Mouse (Mus musculus): ENCODE results near the gene Grm7. TPM values are rescaled to one million over a fixed set of nuclear protein-coding genes. Genes with fewer than 3 reads are reported as not detected.

The Grm7 gene
- total RNA-seq (2012; rRNA removed) = not detected in 2 replicates

DNA sequence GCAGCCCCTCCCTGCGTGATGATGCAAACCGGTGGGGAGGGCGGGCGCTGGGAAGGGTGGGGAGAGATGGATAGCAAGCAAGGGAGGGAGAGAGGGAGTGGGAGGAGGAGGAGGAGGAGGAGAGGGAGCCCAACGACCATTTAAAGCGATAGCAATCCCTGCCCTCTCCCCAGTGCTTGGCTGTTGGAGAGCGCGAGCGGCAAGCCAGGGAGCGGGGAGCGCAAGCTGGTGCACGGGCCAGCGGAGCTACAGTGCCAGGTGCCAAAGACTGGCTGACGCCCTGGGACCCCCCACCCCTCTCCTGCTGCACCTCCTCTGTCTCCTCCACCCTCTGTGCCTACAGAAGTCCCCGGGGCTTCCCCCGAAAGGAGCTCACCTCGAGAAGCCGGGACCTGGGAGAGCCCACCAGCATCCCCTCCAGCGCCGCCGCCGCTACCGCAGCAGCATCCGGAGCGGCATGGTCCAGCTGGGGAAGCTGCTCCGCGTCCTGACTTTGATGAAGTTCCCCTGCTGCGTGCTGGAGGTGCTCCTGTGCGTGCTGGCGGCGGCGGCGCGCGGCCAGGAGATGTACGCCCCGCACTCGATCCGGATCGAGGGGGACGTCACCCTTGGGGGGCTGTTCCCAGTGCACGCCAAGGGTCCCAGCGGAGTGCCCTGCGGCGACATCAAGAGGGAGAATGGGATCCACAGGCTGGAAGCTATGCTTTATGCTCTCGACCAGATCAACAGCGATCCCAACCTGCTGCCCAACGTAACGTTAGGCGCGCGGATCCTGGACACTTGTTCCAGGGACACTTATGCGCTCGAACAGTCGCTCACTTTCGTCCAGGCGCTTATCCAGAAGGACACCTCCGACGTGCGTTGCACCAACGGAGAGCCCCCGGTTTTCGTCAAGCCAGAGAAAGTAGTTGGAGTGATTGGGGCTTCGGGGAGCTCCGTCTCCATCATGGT lies at the start of gene Grm7:
TSS of gene Grm7 (plus strand) at position 171 of the 951 bp plus-strand sequence.
- no peaks in the 10 kb centered on the region for H3K9me3 ChIP-seq (ENCODE audit: control insufficient read depth, insufficient read depth, low read depth, low read length)
- H3K4me1 ChIP-seq (ENCODE audit: control insufficient read depth in 2 of 2, insufficient read depth in 2 of 2, low read length in 2 of 2, poor library complexity in 1 of 2) = no peaks in the 10 kb centered on the region
- H3K27ac ChIP-seq (ENCODE audit: insufficient read depth, low read depth, low read length, poor library complexity, severe bottlenecking) = no peak within 1 kb of the TSS
- TF ChIP-seq ZNF384 (IDR thresholded peaks at IDR 0.05; ENCODE audit: low read depth, low read length) (no peak), CHD2 (IDR thresholded peaks at IDR 0.05; ENCODE audit: low read depth, low read length) (no peak), ZC3H11A (IDR thresholded peaks at IDR 0.05; ENCODE audit: borderline replicate concordance, low read depth, low read length) (no peak), MAFK (IDR thresholded peaks at IDR 0.05; ENCODE audit: insufficient read depth, low read depth, low read length) (no peak), HCFC1 (IDR thresholded peaks at IDR 0.05; ENCODE audit: borderline replicate concordance, insufficient read depth, low read length) (no peak)
- 0 out of 2 replicates have a peak within 1 kb of the TSS, but pooled peaks have one; percentile 21 for H3K9ac ChIP-seq (ENCODE audit: insufficient read depth, low read depth, low read length, poor library complexity, severe bottlenecking)
- H3K4me3 ChIP-seq (ENCODE audit: insufficient read depth in 1 of 2, low read depth in 1 of 2, low read length in 2 of 2, poor library complexity in 1 of 2, severe bottlenecking in 1 of 2) = peak within 1 kb of the TSS; percentile 67
- in situ Hi-C loops (cut with MboI; ENCODE audit: low sequenced_read_pairs in 2 of 2, unreplicated experiment in 2 of 2) = no loop called here
- no peaks in the 10 kb centered on the region for H3K36me3 ChIP-seq (ENCODE audit: control insufficient read depth, insufficient read depth, low read length, poor library complexity, severe bottlenecking)
- DNase-seq (ENCODE audit: low read depth, low spot score) = no peak

GRCm38 (mm10) chr6:110645041-110645410 lies 355 bp upstream of the Grm7 start:
- no peak for DNase-seq (ENCODE audit: low read depth, low spot score)
- TF ChIP-seq ZC3H11A (IDR thresholded peaks at IDR 0.05; ENCODE audit: borderline replicate concordance, low read depth, low read length) (no peak), HCFC1 (IDR thresholded peaks at IDR 0.05; ENCODE audit: borderline replicate concordance, insufficient read depth, low read length) (no peak), MAFK (IDR thresholded peaks at IDR 0.05; ENCODE audit: insufficient read depth, low read depth, low read length) (no peak)

DNA sequence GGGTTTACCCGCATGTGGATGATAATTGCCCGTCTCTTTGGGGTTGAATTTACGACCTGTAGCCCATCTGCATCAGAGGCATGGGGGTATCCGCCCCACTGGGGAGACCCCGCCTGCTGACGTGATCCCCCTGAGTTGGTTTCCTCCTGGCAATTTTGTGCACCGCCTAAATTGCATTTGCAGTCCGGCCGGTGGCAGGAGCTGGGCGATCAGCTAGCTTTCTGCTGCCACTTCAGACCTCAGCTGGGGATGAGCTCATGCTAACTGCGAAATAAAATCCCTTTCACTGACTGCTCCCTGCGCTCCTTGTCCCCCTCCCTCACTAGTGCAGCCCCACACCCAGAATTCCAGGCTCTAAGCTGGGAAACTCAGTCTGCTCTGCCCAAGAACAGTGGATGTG lies 1.5 kb downstream of the Grm7 start:
- no peaks in the 10 kb centered on the region for H3K9me3 ChIP-seq (ENCODE audit: control insufficient read depth, insufficient read depth, low read depth, low read length)
- no peak for DNase-seq (ENCODE audit: low read depth, low spot score)
- no peak overlapping the region for H3K4me3 ChIP-seq (ENCODE audit: insufficient read depth in 1 of 2, low read depth in 1 of 2, low read length in 2 of 2, poor library complexity in 1 of 2, severe bottlenecking in 1 of 2)
- no peaks in the 10 kb centered on the region for H3K36me3 ChIP-seq (ENCODE audit: control insufficient read depth, insufficient read depth, low read length, poor library complexity, severe bottlenecking)
- no peaks in the 10 kb centered on the region for H3K4me1 ChIP-seq (ENCODE audit: control insufficient read depth in 2 of 2, insufficient read depth in 2 of 2, low read length in 2 of 2, poor library complexity in 1 of 2)
- no peak for TF ChIP-seq MAFK (IDR thresholded peaks at IDR 0.05; ENCODE audit: insufficient read depth, low read depth, low read length)
- TF ChIP-seq CHD2 (IDR thresholded peaks at IDR 0.05; ENCODE audit: low read depth, low read length) = no peak
- no peak for TF ChIP-seq HCFC1 (IDR thresholded peaks at IDR 0.05; ENCODE audit: borderline replicate concordance, insufficient read depth, low read length)
- TF ChIP-seq ZNF384 (IDR thresholded peaks at IDR 0.05; ENCODE audit: low read depth, low read length) = no peak
- no peak for TF ChIP-seq ZC3H11A (IDR thresholded peaks at IDR 0.05; ENCODE audit: borderline replicate concordance, low read depth, low read length)
- H3K27ac ChIP-seq (ENCODE audit: insufficient read depth, low read depth, low read length, poor library complexity, severe bottlenecking) = no peak overlapping the region
- no peak overlapping the region for H3K9ac ChIP-seq (ENCODE audit: insufficient read depth, low read depth, low read length, poor library complexity, severe bottlenecking)
- in situ Hi-C loops (cut with MboI; ENCODE audit: low sequenced_read_pairs in 2 of 2, unreplicated experiment in 2 of 2) = no loop called here

More at GRCm38 (mm10) chr6:110645041-110645410, 355 bp upstream of the Grm7 start:
- no peak overlapping the region for H3K9ac ChIP-seq (ENCODE audit: insufficient read depth, low read depth, low read length, poor library complexity, severe bottlenecking)
- H3K9me3 ChIP-seq (ENCODE audit: control insufficient read depth, insufficient read depth, low read depth, low read length) = no peaks in the 10 kb centered on the region
- no peaks in the 10 kb centered on the region for H3K36me3 ChIP-seq (ENCODE audit: control insufficient read depth, insufficient read depth, low read length, poor library complexity, severe bottlenecking)
- peak overlapping the region; percentile 67; a peak in 2 of 4 replicates for H3K4me3 ChIP-seq (ENCODE audit: insufficient read depth in 1 of 2, low read depth in 1 of 2, low read length in 2 of 2, poor library complexity in 1 of 2, severe bottlenecking in 1 of 2)
- no peak overlapping the region for H3K27ac ChIP-seq (ENCODE audit: insufficient read depth, low read depth, low read length, poor library complexity, severe bottlenecking)
- H3K4me1 ChIP-seq (ENCODE audit: control insufficient read depth in 2 of 2, insufficient read depth in 2 of 2, low read length in 2 of 2, poor library complexity in 1 of 2) = no peaks in the 10 kb centered on the region
- in situ Hi-C loops (cut with MboI; ENCODE audit: low sequenced_read_pairs in 2 of 2, unreplicated experiment in 2 of 2) = no loop called here

DNA sequence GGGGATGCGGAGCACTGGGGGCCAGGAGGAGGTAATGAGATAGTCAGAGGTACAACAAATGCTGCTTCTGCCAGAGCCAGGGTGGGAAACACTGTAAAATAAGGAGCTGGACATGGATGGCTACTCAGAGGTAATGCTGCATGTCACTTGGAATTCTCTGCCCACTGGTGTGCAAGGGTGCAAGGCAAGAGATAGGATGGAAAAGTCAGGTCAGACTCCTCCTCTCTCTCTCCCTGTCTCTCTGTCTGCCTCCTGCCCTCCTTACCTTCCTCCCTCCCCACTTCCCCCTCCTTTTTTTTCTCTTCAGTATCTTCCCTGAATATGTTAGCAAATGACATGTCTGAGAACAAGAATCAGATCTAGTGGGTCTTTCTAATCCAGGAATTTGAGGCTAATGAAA lies 3.8 kb downstream of the Grm7 start:
- no peaks in the 10 kb centered on the region for H3K36me3 ChIP-seq (ENCODE audit: control insufficient read depth, insufficient read depth, low read length, poor library complexity, severe bottlenecking)
- in situ Hi-C loops (cut with MboI; ENCODE audit: low sequenced_read_pairs in 2 of 2, unreplicated experiment in 2 of 2) = no loop called here
- no peaks in the 10 kb centered on the region for H3K9me3 ChIP-seq (ENCODE audit: control insufficient read depth, insufficient read depth, low read depth, low read length)
- no peak for DNase-seq (ENCODE audit: low read depth, low spot score)
- no peaks in the 10 kb centered on the region for H3K4me1 ChIP-seq (ENCODE audit: control insufficient read depth in 2 of 2, insufficient read depth in 2 of 2, low read length in 2 of 2, poor library complexity in 1 of 2)
- H3K27ac ChIP-seq (ENCODE audit: insufficient read depth, low read depth, low read length, poor library complexity, severe bottlenecking) = no peak overlapping the region
- H3K9ac ChIP-seq (ENCODE audit: insufficient read depth, low read depth, low read length, poor library complexity, severe bottlenecking) = no peak overlapping the region
- no peak overlapping the region for H3K4me3 ChIP-seq (ENCODE audit: insufficient read depth in 1 of 2, low read depth in 1 of 2, low read length in 2 of 2, poor library complexity in 1 of 2, severe bottlenecking in 1 of 2)
- TF ChIP-seq ZC3H11A (IDR thresholded peaks at IDR 0.05; ENCODE audit: borderline replicate concordance, low read depth, low read length) = no peak
- no peak for TF ChIP-seq ZNF384 (IDR thresholded peaks at IDR 0.05; ENCODE audit: low read depth, low read length)
- no peak for TF ChIP-seq MAFK (IDR thresholded peaks at IDR 0.05; ENCODE audit: insufficient read depth, low read depth, low read length)
- TF ChIP-seq HCFC1 (IDR thresholded peaks at IDR 0.05; ENCODE audit: borderline replicate concordance, insufficient read depth, low read length) = no peak
- no peak for TF ChIP-seq CHD2 (IDR thresholded peaks at IDR 0.05; ENCODE audit: low read depth, low read length)
